Mouse (Mus musculus) olfactory bulb, adult 2 months (tissue): ENCODE data around the gene Agr3. TPM values are rescaled to one million over a fixed set of nuclear protein-coding genes. Genes with fewer than 3 reads are reported as not detected.

Experiments
- H3K27ac ChIP-seq: fragments of 200-500 bp; 2 replicates; pipeline ENCODE4 v1.5.1; 2012; ENCODE audit warnings: low read depth, low read length; ENCODE audit not compliant: insufficient read depth
- H3K4me1 ChIP-seq: fragments of 200-500 bp; 2 replicates; pipeline ENCODE4 v1.6.1; 2012; ENCODE audit warnings: low read length; ENCODE audit not compliant: control insufficient read depth, insufficient read depth
- H3K4me3 ChIP-seq: fragments of 200-500 bp; 2 replicates; pipeline ENCODE4 v1.5.1; 2012; ENCODE audit warnings: mild to moderate bottlenecking, low read depth, low read length, moderate library complexity; ENCODE audit not compliant: insufficient read depth
- CTCF ChIP-seq: fragments of 200-500 bp; IDR thresholded peaks from 2 replicates; pipeline ENCODE4 v1.5.1; 2012; ENCODE audit warnings: low read depth, mild to moderate bottlenecking, low read length, moderate library complexity; ENCODE audit not compliant: insufficient read depth
- POLR2A ChIP-seq: fragments of 200-500 bp; IDR thresholded peaks from 2 replicates; pipeline ENCODE4 v1.6.1; 2012; ENCODE audit warnings: mild to moderate bottlenecking, low read depth, low read length, moderate library complexity; ENCODE audit not compliant: insufficient read depth
- WGBS: fragments of 180-500 bp; shearing (Covaris S2); methylation state at CpG from one replicate; pipeline ENCODE4 v1.1.7; 2018; 5-methylcytosine and 5-hydroxymethylcytosine counted together
- polyA plus RNA-seq: library from polyadenylated mRNA; stranded (reverse); fragments of >200 nt; gene quantifications from 2 replicates; pipeline ENCODE4 v1.2.4, GENCODE M21; 2012; ENCODE audit warnings: low replicate concordance; ENCODE audit not compliant: missing spikeins, insufficient read depth, insufficient read length

Gene Agr3
- polyA plus RNA-seq, 1 experiment: not detected

DNA sequence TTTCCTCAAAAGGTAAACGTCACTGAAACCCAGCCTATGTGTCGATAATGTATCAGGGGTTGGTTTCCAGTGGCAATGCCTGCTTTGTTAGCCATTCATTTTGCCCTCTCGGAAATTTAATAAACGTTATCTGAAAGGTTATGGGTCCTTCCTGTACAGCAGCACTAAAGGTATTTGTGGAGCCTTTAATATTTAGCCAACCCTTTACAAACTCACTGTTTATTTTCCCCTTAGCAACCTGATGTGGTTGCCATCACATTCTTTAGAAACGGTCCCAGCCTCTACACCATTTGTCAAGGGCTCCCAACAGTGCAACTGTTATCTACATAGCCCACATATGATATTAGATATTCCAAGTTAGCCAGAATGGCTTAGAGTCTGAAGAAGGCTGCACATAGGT lies 54.2 kb downstream of the Agr3 start:
- WGBS: 89% methylated on average over 5 of the region's 5 CpGs
- Histone ChIP-seq H3K27ac (no peak overlapping the region), H3K4me1 (peaks cover 2% of the 10 kb centered on the region; the same call in 1 of the 2 replicates), H3K4me3 (no peak overlapping the region)
- no peak for TF ChIP-seq CTCF
- no peak for TF ChIP-seq POLR2A

DNA sequence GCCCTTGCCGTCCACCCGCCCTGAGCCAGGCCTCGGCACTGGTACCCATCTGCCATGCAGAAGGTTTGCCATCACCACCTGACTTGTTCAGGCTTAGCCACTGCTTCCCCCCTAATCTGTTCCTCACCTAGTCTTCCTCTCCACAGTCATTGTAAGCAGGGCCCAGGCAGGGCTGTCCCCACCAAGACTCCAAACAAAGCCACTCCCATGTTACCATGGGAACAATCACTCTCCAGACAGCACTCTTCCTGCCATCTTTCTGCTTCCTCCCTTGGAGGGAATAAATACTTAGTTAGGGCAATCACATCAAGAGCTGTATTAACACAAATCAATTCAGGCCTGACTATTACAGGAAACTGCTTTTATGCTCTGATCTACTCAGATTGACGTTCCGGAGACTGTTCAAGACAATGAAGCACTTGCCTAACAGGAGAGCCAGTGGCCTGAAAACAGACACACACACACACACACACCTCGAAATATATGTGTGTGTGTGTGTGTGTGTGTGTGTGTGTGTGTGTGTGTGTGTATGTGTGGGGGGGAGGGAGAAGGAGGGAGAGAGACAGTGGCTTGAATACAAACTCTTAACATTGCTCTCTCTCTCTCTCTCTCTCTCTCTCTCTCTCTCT lies 56.4 kb downstream of the Agr3 start:
- Histone ChIP-seq H3K4me1 (peaks cover 2% of the 10 kb centered on the region; the same call in 1 of the 2 replicates), H3K4me3 (no peak overlapping the region), H3K27ac (no peak overlapping the region)
- 57% methylated on average over 6 of the region's 6 CpGs for WGBS
- no peak for TF ChIP-seq POLR2A
- TF ChIP-seq CTCF: no peak

DNA sequence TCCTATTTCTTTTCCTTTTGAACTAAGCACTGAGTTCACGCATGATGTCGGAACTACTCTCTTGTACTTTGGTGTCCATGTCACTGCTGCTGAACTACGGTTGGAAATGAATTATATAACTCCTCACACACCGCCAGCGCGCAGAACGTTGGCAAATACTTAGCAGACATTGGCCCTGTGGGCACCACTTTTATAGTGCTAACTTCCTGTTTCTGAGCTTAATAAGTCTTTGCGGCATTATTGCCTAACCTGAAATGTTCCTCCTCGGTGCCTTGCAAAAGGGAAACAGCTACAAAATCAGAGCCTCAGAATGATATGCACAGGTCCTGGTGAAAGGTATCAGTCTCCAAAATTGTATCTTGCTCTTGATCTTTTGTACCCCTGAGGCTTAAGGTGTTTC lies 58.1 kb downstream of the Agr3 start:
- TF ChIP-seq CTCF: no peak
- no peak for TF ChIP-seq POLR2A
- Histone ChIP-seq H3K27ac (no peak overlapping the region), H3K4me1 (peaks cover 2% of the 10 kb centered on the region; the same call in 1 of the 2 replicates), H3K4me3 (no peak overlapping the region)
- WGBS: 96% methylated on average over 9 of the region's 9 CpGs

DNA sequence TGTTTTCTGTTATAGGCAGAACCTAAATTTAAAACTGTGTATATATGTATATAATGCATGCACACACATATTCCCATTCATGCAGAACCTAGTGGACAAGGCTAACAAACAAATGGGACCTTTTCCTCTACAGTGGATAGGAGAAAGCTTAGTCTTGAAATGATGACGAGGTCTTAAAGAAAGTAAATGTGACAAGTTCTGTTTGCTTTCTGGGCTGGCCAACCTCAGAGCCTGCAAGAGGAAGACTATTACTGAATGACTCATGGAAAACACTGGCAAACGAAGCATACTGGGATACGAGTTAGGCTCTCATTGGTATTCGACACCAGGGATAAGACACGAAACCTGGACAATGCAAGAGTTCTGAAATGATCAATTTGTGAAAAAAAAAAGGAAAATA lies 59.3 kb downstream of the Agr3 start:
- Histone ChIP-seq H3K4me1 (peaks cover 2% of the 10 kb centered on the region; the same call in 1 of the 2 replicates), H3K4me3 (no peak overlapping the region), H3K27ac (no peak overlapping the region)
- 88% methylated on average over 5 of the region's 5 CpGs for WGBS
- no peak for TF ChIP-seq CTCF
- TF ChIP-seq POLR2A: no peak

DNA sequence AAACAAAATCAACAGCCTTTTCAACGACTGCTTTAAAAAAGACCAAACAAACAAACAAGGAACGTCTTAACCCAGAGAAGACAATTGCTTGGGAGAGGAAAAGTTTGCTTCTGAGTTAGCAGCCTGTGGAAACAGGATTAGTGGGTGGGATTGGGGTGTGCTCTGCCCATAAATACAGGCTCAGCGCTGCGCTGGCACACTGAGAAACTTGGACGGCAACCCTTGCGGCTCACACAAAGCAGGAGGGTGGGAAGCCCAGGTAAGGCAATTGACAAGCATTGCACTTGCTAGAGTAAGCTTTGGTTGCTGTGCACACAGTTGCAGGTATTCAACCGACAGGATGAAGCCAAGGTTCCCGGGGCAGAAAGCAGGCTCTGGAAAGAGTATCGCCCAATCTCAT lies 67.3 kb downstream of the Agr3 start, which contains the start of gene Agr2:
Gene Agr2, plus strand, starts transcription at position 197 of the 400 bp plus-strand sequence.
- Histone ChIP-seq H3K4me1 (no peaks in the 10 kb centered on the region), H3K4me3 (no peak within 1 kb of the TSS), H3K27ac (no peak within 1 kb of the TSS)
- TF ChIP-seq CTCF (no peak), POLR2A (no peak)
- 56% methylated on average over 9 of the region's 9 CpGs for WGBS

DNA sequence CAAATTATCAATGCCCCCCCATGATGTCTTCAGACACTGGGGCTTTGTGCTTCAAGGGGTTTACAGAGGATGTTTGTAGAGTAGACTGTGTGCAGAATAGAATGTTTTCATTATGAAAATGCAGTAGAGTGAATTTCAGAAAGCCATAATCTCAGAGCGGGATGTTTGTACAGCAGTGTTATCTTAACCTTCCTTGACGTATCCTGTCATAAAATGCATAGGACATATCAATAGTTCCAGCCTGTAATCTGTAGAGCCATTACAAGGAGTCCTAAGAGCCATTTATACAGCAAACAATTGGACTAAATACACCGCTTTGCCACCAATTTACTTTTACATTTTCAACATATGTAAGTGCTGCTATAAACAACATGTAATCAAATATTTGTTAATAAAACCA lies 68.2 kb downstream of the Agr3 start:
- no peak overlapping the region for H3K27ac ChIP-seq
- H3K4me1 ChIP-seq: peaks cover 3% of the 10 kb centered on the region; the same call in 1 of the 2 replicates
- H3K4me3 ChIP-seq: no peak overlapping the region
- 86% methylated on average over 3 of the region's 3 CpGs for WGBS
- TF ChIP-seq CTCF (no peak), POLR2A (no peak)

DNA sequence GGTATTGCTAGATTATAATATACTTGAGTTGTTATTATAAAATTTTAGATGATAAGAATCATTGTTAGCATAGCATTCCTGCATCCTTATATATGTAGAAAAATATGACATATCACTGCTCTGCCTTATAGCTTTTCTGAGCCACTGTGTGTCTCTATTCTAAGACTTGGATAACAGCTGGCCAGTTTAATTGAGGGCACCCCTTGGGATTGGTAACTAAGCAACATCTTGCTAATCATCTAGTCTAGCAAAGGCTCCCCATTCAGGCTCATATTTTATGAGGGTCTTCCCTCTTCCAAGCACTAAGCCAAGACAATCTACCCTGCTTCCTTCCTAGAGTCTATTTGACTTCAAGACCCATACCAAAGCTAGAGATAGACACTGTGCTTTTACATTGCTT lies 68.7 kb downstream of the Agr3 start:
- Histone ChIP-seq H3K4me3 (no peak overlapping the region), H3K27ac (no peak overlapping the region), H3K4me1 (peaks cover 3% of the 10 kb centered on the region; the same call in 1 of the 2 replicates)
- no peak for TF ChIP-seq POLR2A
- TF ChIP-seq CTCF: no peak

DNA sequence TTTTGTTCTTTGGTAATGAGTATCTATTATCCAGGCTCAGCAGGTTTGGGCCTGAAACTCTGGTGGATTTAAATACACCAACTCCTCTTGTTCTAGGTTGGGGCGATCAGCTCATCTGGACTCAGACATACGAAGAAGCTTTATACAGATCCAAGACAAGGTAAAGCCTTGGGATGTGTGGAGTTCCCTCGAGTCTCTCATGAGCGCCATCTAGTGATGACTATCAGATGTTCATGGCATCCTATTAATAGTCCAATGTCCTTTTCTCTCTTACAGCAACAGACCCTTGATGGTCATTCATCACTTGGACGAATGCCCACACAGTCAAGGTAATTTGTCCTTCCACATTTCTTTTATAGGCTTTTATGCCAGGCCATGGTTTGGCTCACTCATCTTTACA lies 70.4 kb downstream of the Agr3 start:
- H3K27ac ChIP-seq: no peak overlapping the region
- 47% methylated on average over 5 of the region's 5 CpGs for WGBS
- H3K4me1 ChIP-seq: peaks cover 3% of the 10 kb centered on the region; the same call in 1 of the 2 replicates
- TF ChIP-seq CTCF (no peak), POLR2A (no peak)
- no peak overlapping the region for H3K4me3 ChIP-seq

Other genes with a start within 250 kb of the Agr3 start
- gene Agr2, start 67.3 kb downstream of the Agr3 start, polyA plus RNA-seq: not detected in 2 replicates
- gene Tspan13, start 116.9 kb downstream of the Agr3 start, polyA plus RNA-seq: not detected in 2 replicates
- not detected in 2 replicates for gene Ankmy2, start 231.5 kb downstream of the Agr3 start, polyA plus RNA-seq
- not detected in 2 replicates for gene Bzw2, start 232.5 kb downstream of the Agr3 start, polyA plus RNA-seq